Mouse (Mus musculus) olfactory bulb, adult 2 months (tissue): ENCODE results near the gene Aes. TPM values are rescaled to one million over a fixed set of nuclear protein-coding genes. Genes with fewer than 3 reads are reported as not detected.

Experiments used
- H3K27ac ChIP-seq: fragments of 200-500 bp; 2 replicates; pipeline ENCODE4 v1.5.1; 2012; ENCODE audit warnings: low read depth, low read length; ENCODE audit not compliant: insufficient read depth
- H3K4me1 ChIP-seq: fragments of 200-500 bp; 2 replicates; pipeline ENCODE4 v1.6.1; 2012; ENCODE audit warnings: low read length; ENCODE audit not compliant: control insufficient read depth, insufficient read depth
- H3K4me3 ChIP-seq: fragments of 200-500 bp; 2 replicates; pipeline ENCODE4 v1.5.1; 2012; ENCODE audit warnings: mild to moderate bottlenecking, low read depth, low read length, moderate library complexity; ENCODE audit not compliant: insufficient read depth
- CTCF ChIP-seq: fragments of 200-500 bp; IDR thresholded peaks from 2 replicates; pipeline ENCODE4 v1.5.1; 2012; ENCODE audit warnings: low read depth, mild to moderate bottlenecking, low read length, moderate library complexity; ENCODE audit not compliant: insufficient read depth
- POLR2A ChIP-seq: fragments of 200-500 bp; IDR thresholded peaks from 2 replicates; pipeline ENCODE4 v1.6.1; 2012; ENCODE audit warnings: mild to moderate bottlenecking, low read depth, low read length, moderate library complexity; ENCODE audit not compliant: insufficient read depth
- WGBS: fragments of 180-500 bp; shearing (Covaris S2); methylation state at CpG from one replicate; pipeline ENCODE4 v1.1.7; 2018; 5-methylcytosine and 5-hydroxymethylcytosine counted together
- polyA plus RNA-seq: library from polyadenylated mRNA; stranded (reverse); fragments of >200 nt; gene quantifications from 2 replicates; pipeline ENCODE4 v1.2.4, GENCODE M21; 2012; ENCODE audit warnings: low replicate concordance; ENCODE audit not compliant: missing spikeins, insufficient read depth, insufficient read length

Gene Aes
- polyA plus RNA-seq = 1,500 TPM in 1 of 2 replicates, not detected in the other

- Histone ChIP-seq H3K4me1 (peaks cover 26% of the 10 kb centered on the region), H3K4me3 (peak within 1 kb of the TSS; percentile 99), H3K27ac (peak within 1 kb of the TSS; percentile 98)
- TF ChIP-seq POLR2A (0 out of 2 replicates have a peak, but pooled peaks have one; percentile 24), CTCF (no peak)
- under 1% methylated on average over 47 of the region's 53 CpGs for WGBS
Measured at GRCm38 (mm10) chr10:81559163-81559626, at the start of gene Aes. Aes (plus strand) TSS chr10:81559488.

DNA sequence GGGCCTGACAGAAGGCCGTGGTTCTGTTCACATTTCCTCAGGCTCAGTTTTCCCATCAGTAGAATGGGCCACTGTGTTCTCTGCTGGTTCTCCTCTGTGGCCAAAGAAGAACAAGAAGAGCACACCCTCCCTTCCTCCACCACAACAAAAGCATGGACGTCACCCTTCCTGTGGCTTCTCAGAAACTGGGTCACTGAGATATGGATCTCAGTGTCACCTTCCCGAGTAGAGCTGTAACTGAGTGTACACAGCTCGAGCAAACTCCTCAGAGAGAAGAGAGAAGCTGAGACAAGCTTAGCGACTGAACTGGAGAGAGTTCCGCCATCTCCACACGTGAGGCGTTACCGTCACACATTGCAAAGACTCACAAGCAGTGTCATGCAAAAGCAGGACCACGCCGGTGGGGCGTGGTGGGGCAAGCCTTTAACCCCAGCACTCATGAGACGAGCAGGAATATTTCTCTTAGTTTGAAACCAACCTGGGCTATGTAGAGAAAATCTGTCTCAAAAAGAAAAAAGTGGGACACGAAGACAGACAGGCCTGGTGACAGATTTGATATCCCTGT is 49.0 kb upstream of the Aes start:
- Histone ChIP-seq H3K4me3 (no peak overlapping the region), H3K27ac (no peak overlapping the region), H3K4me1 (no peaks in the 10 kb centered on the region)
- TF ChIP-seq CTCF (no peak), POLR2A (no peak)
- 76% methylated on average over 14 of the region's 14 CpGs for WGBS

DNA sequence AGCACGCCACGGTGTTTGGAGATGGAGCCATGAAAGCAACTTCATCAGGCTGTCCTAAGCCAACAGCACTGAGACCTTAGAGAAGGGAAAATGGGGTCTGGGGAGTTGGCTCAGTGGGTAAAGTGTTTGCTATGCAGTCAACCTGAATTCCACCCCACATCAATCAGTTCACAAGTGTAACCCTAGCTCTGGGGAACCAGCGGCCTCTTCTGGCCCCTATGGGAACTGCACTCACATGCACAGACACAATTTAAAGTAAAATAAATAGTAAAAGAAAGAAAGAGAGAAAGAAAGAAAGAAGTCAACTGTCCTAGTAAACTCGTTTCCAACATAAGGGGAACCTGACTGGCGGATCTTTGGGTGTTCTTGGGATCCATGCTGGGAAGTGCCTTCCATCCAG is 45.5 kb upstream of the Aes start:
- H3K4me3 ChIP-seq = no peak overlapping the region
- H3K27ac ChIP-seq = no peak overlapping the region
- no peaks in the 10 kb centered on the region for H3K4me1 ChIP-seq
- 88% methylated on average over 5 of the region's 5 CpGs for WGBS
- TF ChIP-seq CTCF (no peak), POLR2A (no peak)

- 83% methylated on average over 8 of the region's 8 CpGs for WGBS
- TF ChIP-seq CTCF (no peak), POLR2A (no peak)
- no peak overlapping the region for H3K27ac ChIP-seq
- H3K4me1 ChIP-seq = no peaks in the 10 kb centered on the region
- H3K4me3 ChIP-seq = no peak overlapping the region
Measured at GRCm38 (mm10) chr10:81517227-81517626, 42.1 kb upstream of the Aes start.

DNA sequence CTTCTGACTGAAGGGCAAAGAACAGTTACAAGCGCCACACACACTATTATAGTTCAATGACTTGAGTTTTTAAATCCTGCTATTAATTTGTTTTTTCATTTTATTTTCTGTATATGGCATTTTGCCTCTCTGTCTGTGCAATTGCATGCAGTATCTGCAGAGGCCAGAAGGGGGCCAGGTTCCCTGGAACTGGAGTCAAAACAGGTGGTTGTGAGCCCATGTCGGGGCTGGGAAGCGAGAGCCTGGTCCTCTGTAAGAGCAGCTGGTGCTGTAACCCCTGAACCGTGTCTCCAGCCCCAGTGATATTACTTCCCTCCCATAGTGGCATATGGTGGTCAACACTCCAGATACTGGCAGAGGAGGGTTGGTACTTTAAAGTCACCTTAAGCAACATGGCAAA is 40.7 kb upstream of the Aes start:
- H3K4me1 ChIP-seq = no peaks in the 10 kb centered on the region
- WGBS = 17% methylated on average over 4 of the region's 4 CpGs
- no peak overlapping the region for H3K4me3 ChIP-seq
- TF ChIP-seq POLR2A (no peak), CTCF (peak; percentile 52)
- H3K27ac ChIP-seq = no peak overlapping the region

DNA sequence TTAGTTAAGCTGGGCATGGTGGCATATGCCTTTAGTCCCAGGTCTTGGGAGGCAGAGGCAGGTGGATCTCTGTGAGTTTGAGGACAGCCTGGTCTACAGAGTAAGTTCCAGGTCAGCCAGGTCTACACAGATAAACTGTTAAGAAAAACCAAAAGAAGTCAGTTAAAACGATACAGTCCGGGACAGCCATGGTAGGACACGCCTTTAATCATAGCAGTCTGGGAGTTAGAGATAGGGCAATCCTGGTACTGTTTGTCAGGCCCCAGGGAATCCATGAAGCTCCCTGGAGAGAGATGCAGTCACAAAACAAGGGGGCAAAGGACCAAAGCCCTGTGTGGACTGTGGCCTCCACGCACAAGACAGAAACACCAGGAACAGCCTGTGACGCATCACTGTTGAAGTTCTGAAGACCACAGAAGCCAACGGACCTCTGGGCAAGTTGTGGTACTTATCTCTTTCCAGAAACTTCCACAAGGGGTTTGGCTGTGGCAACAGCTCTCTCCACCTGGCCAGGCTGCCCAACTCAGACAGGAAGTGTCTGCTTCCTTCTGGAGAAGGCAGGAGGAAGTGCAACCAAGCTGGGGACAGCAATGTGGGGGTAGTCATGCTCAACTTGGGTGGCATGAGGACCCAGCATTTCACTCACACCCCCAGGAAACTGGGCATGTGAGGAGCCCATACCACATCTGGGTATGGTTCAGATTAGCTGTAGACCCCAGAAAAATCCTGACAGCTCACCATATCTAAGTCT is 39.9 kb upstream of the Aes start:
- Histone ChIP-seq H3K4me1 (no peaks in the 10 kb centered on the region), H3K27ac (no peak overlapping the region), H3K4me3 (no peak overlapping the region)
- WGBS = 85% methylated on average over 6 of the region's 6 CpGs
- TF ChIP-seq CTCF = no peak
- no peak for TF ChIP-seq POLR2A

DNA sequence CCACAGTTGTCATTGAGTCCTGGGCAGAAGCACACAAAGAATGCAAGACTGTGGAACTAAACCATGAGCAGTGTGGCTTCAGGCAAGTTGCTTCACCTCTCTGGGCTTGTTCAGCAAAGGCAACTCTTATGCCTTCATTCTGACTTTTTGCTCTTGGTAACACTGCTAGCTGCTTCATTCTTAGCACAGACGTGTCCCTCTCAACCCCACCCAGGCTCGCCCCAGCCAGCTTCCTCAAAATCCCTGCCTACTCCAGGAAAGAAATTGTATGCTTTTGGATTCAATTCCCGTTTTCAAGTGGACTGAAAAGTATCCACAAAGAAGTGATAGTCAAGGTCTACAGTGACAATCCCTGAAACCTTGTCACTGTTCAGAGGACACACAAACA is 39.3 kb upstream of the Aes start:
- no peaks in the 10 kb centered on the region for H3K4me1 ChIP-seq
- TF ChIP-seq CTCF (no peak), POLR2A (no peak)
- H3K4me3 ChIP-seq = no peak overlapping the region
- no peak overlapping the region for H3K27ac ChIP-seq
- 67% methylated on average over 3 of the region's 3 CpGs for WGBS

DNA sequence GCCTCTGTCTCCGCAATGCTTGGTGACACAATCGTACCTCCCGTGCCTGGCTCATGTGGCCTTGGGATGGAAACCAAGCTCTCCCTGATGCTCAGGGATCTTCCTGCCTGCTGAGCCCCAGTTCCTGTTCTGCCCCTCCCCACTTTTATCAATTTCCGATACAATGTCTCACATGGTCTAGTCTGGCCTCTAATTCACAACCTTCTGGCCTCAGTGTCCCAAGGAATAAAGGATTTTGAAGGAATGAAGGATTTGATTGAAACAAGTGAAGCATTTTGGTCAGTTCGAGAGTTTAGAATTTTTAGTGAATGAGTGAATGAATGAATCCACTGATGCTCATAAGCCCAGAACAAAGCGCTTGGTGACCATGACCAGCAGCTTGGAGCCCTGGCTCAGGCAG is 36.1 kb upstream of the Aes start:
- H3K4me1 ChIP-seq = no peaks in the 10 kb centered on the region
- 75% methylated on average over 6 of the region's 6 CpGs for WGBS

DNA sequence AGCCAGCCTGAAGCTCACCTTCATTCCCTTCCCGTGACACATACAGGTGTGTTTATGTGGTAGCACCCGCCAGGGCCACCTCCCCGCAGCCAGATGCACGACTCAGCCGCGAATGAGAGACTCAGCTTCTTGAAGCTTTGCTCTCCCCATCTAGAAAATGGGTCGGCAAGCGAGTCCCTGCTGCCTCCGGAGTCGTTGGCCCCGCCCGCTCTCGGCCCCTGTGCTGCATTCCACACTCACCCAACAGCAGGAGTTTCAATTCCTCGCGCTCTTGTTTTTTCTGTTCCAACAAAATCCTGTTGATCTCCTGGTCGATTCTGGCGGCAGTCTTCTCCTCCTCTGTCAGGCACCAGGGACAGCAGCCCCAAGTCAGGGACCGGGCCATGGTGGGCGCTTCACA is 35.7 kb upstream of the Aes start:
- no peaks in the 10 kb centered on the region for H3K4me1 ChIP-seq
- no peak overlapping the region for H3K4me3 ChIP-seq
- WGBS = 41% methylated on average over 19 of the region's 19 CpGs
- no peak overlapping the region for H3K27ac ChIP-seq
- TF ChIP-seq POLR2A (no peak), CTCF (no peak)

More for the DNA sequence above, 36.1 kb upstream of the Aes start:
- Histone ChIP-seq H3K4me3 (no peak overlapping the region), H3K27ac (no peak overlapping the region)
- TF ChIP-seq POLR2A = no peak
- TF ChIP-seq CTCF = no peak
